Mouse (Mus musculus): ENCODE measurements around the gene Tmem136. TPM values are rescaled to one million over a fixed set of nuclear protein-coding genes. Genes with fewer than 3 reads are reported as not detected.

Gene Tmem136
- polyA plus RNA-seq, 1 experiment: 13.2 TPM

DNA sequence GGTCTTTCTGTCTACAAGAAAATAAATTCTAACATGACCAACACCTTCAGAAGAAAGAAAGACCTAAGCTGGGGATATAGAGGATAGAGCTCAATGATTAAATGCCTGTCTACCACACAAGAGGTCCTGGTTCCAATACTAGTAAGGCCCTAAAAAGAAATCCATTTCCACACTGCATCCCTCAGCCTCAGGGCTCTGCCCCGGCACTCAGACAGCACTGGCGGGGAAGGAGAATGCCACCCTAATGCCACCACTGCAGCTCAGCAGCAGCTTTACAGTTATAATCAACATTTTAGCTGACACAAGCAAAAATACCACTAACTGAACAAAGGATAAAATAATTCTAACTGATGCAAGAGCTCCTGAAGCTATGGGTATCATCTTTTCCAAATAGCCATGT, 46.2 kb downstream of the Tmem136 start:
- Histone ChIP-seq H3K27me3 (replicated peaks; ENCODE audit: control insufficient read depth, insufficient read depth, low read length) (no peaks in the 10 kb centered on the region), H3K27ac (ENCODE audit: insufficient read depth, low read depth, low read length) (no peak overlapping the region), H3K4me3 (ENCODE audit: insufficient read depth, low read depth, low read length) (no peak overlapping the region), H3K4me1 (ENCODE audit: control insufficient read depth, insufficient read depth, low read length) (peaks cover 28% of the 10 kb centered on the region), H3K36me3 (ENCODE audit: control insufficient read depth, insufficient read depth, low read length) (no peaks in the 10 kb centered on the region)
- DNase-seq: no peak
- 63% methylated on average over 2 of the region's 2 CpGs for WGBS
- TF ChIP-seq POLR2A (IDR thresholded peaks at IDR 0.05; ENCODE audit: low read depth, low read length): no peak
- no peak for TF ChIP-seq CTCF (conservative IDR thresholded peaks at IDR 0.05; ENCODE audit: insufficient read depth, insufficient read length, low read depth, low read length)

DNA sequence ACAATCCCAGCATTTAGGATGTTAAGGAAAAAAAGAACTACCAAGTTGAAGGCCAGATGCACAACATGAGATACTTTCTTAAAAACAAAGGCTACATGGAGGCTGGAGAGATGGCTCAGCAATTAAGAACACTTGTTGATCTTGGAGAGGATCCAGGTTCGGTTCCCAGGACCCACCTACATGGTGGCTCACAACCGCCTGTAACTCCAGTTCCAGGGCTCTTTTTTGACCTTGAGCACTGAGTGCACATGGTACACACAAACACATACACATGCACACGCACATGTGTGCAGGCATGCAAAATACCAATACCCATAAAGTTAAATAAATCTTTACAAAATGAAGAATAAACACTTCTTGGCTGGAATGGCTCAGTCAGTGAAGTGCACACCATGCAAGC, 48.5 kb downstream of the Tmem136 start:
- TF ChIP-seq POLR2A (IDR thresholded peaks at IDR 0.05; ENCODE audit: low read depth, low read length) (no peak), CTCF (conservative IDR thresholded peaks at IDR 0.05; ENCODE audit: insufficient read depth, insufficient read length, low read depth, low read length) (no peak)
- Histone ChIP-seq H3K4me1 (ENCODE audit: control insufficient read depth, insufficient read depth, low read length) (peaks cover 26% of the 10 kb centered on the region), H3K27me3 (replicated peaks; ENCODE audit: control insufficient read depth, insufficient read depth, low read length) (no peaks in the 10 kb centered on the region), H3K36me3 (ENCODE audit: control insufficient read depth, insufficient read depth, low read length) (no peaks in the 10 kb centered on the region), H3K27ac (ENCODE audit: insufficient read depth, low read depth, low read length) (no peak overlapping the region), H3K4me3 (ENCODE audit: insufficient read depth, low read depth, low read length) (no peak overlapping the region)
- DNase-seq: peak; percentile 32
- 48% methylated on average over 3 of the region's 3 CpGs for WGBS

DNA sequence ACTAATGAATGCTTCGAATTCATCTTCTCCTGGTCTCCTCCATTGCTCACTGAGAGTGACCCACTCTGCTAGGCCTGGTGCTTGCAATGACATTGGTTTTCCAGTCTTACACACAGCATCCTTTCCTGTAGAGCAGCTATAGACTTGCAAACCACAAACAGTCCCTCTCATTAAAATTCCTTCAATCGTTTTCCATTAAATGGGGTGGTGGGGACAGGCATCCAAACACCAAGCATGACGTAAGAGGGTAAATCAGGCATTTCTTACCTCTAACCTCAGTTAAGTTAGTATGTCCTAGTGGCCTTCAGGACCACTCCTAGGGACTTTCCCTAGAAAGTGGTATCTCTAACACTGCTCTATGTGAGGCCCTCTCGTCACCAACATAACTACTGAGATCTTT, 51.1 kb downstream of the Tmem136 start:
- no peak overlapping the region for H3K4me3 ChIP-seq (ENCODE audit: insufficient read depth, low read depth, low read length)
- DNase-seq: no peak
- no peaks in the 10 kb centered on the region for H3K36me3 ChIP-seq (ENCODE audit: control insufficient read depth, insufficient read depth, low read length)
- H3K27ac ChIP-seq (ENCODE audit: insufficient read depth, low read depth, low read length): no peak overlapping the region
- H3K4me1 ChIP-seq (ENCODE audit: control insufficient read depth, insufficient read depth, low read length): peaks cover 26% of the 10 kb centered on the region
- no peaks in the 10 kb centered on the region for H3K27me3 ChIP-seq (replicated peaks; ENCODE audit: control insufficient read depth, insufficient read depth, low read length)
- TF ChIP-seq POLR2A (IDR thresholded peaks at IDR 0.05; ENCODE audit: low read depth, low read length) (no peak), CTCF (conservative IDR thresholded peaks at IDR 0.05; ENCODE audit: insufficient read depth, insufficient read length, low read depth, low read length) (no peak)
- 77% methylated on average over 4 of the region's 4 CpGs for WGBS

DNA sequence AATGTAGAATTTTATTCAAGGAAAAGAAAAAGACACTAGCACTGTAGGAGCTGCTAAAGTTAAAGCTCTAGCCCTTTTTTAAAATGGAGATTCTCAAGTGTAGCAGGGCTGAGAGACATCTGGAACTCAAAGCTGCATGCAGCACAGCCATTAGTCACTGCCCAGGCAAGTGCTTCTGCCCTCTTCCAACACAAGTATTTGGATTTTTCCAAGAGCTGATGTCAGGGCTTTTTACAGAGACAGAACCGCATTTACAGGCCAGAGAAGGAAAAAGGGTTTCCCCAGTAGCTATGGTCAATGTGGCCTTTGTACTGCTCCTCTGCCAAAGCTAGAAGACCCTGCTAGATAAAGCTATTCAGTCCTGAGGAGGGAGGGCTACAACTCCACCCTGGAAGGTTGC, 54.8 kb downstream of the Tmem136 start:
- Histone ChIP-seq H3K4me1 (ENCODE audit: control insufficient read depth, insufficient read depth, low read length) (peaks cover 9% of the 10 kb centered on the region), H3K27ac (ENCODE audit: insufficient read depth, low read depth, low read length) (no peak overlapping the region), H3K27me3 (replicated peaks; ENCODE audit: control insufficient read depth, insufficient read depth, low read length) (no peaks in the 10 kb centered on the region), H3K4me3 (ENCODE audit: insufficient read depth, low read depth, low read length) (no peak overlapping the region), H3K36me3 (ENCODE audit: control insufficient read depth, insufficient read depth, low read length) (no peaks in the 10 kb centered on the region)
- TF ChIP-seq POLR2A (IDR thresholded peaks at IDR 0.05; ENCODE audit: low read depth, low read length) (no peak), CTCF (conservative IDR thresholded peaks at IDR 0.05; ENCODE audit: insufficient read depth, insufficient read length, low read depth, low read length) (no peak)
- DNase-seq: no peak
- 38% methylated on average over 1 of the region's 1 CpGs for WGBS

Other genes with a start within 250 kb of the Tmem136 start
- 0.05 and 0.11 TPM in 2 replicates for gene Grik4, start 172.1 kb downstream of the Tmem136 start, polyA plus RNA-seq (2012; rRNA removed)
- 47.6 and 48.0 TPM in 2 replicates for gene Arhgef12, start 9.3 kb downstream of the Tmem136 start, polyA plus RNA-seq (2012; rRNA removed)
- gene Pou2f3, start 93.8 kb upstream of the Tmem136 start, polyA plus RNA-seq (2012; rRNA removed): 0.14 and 0.22 TPM in 2 replicates
- gene Oaf, start 123.3 kb upstream of the Tmem136 start, polyA plus RNA-seq (2012; rRNA removed): 60.8 and 61.1 TPM in 2 replicates
- gene Trim29, start 194.3 kb upstream of the Tmem136 start, polyA plus RNA-seq (2012; rRNA removed): 0.74 and 1.4 TPM in 2 replicates

Measured in kidney, adult 2 months (tissue).